Mouse (Mus musculus) inflammation-experienced regulatory T-cells, adult 6 months (primary cell): ENCODE measurements around the gene Gng10. TPM values are rescaled to one million over a fixed set of nuclear protein-coding genes. Genes with fewer than 3 reads are reported as not detected.
A peak's percentile ranks its signal among the peaks of the same experiment; 100 is the strongest.

Experiments used
- ATAC-seq: one replicate; pipeline ENCODE4 v1.8.0; 2017
- polyA plus RNA-seq, 3 experiments: library from polyadenylated mRNA; unstranded; fragments of 100-300 nt; shearing (Covaris generic); gene quantifications; one replicate each; pipeline ENCODE4 v1.2.1; 2017

The Gng10 gene
- 100 to 1,000 TPM; 134 to 204 (median 170) TPM for polyA plus RNA-seq

DNA sequence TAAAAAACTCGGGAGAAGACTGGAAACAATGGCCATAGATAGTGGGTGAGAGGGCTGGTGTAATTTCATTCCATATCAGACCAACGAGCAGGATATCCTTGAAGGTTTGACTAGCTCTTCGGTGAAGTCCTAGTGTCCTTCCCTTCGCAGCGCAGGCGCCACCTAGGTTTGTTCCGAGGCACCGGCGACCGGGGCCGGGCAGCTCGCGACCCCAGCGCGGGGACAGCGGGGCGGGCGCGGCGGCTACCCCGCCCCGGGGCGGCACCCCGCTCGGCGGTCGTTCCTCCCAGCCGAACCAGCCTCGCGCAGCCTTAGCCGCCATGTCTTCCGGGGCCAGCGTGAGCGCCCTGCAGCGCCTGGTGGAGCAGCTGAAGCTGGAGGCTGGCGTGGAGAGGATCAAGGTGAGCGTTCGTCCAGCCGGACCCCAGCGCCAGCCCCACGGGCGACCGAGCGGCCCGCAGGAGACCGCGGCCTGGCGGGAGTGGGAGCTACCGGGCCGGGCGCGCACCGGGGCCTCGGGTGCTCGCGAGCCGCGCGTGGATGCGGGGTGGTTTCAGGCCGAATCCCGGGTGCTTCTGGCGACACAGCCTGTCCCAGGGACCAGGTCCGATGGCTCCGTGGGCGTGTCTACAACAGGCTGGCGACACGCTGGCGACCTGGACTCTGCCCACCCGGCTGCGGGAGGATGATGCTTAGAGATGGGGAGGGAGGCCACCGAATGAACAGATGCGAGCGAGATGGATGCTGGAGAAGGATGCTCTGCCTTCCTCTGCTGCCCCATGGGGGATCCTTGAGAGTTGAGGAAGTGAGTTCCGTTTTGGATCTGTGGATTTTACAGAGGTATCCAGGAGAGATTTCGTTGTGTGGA is at the start of gene Gng10:
Gene Gng10, plus strand, starts transcription at position 171 of the 868 bp plus-strand sequence.
- ATAC-seq = peak; percentile 79

DNA sequence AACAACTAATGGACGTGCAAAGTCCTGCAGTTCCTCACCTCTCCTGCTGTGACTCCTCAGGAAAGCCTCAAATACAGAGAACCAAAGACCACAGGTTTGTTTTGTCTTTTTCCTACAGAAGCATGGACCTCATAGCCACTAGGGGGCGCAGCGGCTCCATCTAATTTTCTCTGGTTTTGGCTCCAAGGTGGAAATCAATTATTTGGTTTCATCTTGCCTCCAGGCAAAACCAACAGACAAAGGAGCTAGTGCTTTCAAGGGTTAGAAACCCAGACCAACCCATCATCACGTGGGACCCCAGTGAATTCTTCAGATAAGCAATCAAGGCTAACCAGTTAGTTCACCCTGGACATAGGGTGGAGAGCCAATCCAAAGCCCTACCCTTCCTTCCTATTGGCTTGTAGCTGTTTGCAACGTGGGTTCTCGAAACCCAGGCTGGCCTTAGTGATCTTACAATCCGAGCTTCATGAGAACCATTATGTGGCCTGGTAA is 49.7 kb upstream of the Gng10 start:
- peak; percentile 55 for ATAC-seq

DNA sequence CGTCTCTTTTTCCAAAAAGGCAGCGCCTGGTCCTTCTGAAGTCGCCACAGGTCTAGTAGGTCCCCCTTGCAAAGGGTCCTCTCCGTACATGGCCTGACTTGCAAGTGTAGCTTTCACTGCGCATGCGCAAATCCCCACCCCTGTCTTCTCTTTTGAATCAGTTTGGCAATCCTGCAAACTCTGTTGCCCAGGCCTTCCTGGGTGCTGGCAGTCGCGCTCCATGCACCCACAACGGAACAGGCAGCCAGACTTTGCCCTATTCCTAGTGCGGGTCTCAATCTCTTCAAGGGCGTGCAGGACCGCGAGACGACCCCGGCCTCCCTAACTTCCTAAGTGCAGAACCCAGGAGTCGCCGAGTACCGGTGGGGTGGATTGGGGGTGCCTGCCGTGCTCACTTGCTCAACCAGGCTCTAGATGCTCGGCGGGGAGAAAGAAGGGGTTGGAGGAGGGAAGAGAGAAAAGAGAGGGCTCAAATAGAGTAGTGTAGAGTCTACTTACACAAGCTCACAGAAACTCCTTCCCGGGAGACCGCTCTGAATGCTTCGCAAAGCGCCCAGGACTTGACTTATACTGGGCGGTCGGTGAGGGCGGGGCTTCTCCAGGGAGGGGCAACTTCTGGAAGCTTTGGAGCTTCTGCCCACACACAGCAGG is 48.2 kb upstream of the Gng10 start, which contains the start of gene Ptgr1:
Gene Ptgr1, minus strand, starts transcription at position 580 of the 651 bp plus-strand sequence.
- ATAC-seq = peak; percentile 41

GRCm38 (mm10) chr4:58989303-58989898 is 45.5 kb upstream of the Gng10 start:
- no peak for ATAC-seq

DNA sequence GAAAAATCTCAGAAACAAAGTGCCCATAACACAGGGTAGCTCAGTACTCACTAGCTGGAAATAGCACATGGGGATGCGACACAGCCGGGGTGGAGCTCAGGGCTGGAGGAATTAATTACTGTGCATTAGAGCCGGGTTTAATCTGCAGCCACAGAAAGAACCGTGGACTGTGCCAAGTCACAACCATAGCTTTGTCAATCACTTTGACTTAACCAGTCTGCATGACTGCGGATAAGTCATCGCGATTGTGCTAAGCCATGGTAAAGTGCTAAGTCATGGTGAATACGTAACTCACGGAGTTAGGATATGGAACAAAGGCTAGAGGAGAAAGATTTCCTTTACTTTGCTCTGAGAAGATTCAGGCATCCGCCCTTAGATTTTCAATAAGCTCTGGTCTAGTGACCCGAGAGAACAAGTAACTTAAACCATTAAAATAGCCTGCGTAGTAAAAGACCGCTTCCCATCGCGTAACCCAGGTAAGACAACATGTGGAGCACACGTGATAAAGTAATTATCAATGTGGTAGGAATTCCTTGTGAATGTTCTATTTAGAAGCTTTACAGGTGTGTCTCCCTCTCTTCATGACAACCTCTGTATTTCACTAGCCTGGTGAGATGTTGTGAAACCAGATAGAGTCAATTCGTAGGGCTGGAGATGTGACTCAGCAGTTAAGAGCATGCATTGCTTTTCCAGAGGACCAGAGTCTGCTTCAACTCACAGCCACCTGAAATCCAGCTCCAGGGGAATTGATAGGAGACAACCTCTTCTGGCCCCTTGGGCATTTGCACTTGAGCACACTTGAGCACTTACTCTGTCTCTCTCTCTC is 44.1 kb upstream of the Gng10 start:
- ATAC-seq = no peak

DNA sequence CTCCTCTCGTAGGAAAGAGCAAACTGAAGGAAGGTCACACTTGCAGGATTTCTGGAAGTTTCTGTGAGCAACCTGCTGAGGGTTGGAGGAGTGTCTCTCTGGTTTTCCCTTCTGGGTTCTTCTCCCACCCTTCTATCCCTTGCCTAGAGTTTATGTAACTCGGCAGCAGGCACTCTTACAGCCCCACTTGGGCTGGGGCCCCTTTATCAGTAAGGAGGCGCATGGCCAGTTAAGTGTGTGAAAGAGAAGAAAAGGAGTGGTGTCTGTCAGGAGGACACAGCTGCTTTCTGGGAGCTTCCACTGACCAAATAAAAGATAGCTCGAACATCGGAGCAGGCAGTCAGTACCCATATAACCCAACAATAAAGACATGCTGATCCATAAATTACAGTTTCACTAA is 42.7 kb upstream of the Gng10 start:
- no peak for ATAC-seq

GRCm38 (mm10) chr4:58994762-58995161 is 40.1 kb upstream of the Gng10 start, which contains the start of gene Dnajc25:
Dnajc25 (plus strand) TSS chr4:58995062.
- ATAC-seq = no peak

DNA sequence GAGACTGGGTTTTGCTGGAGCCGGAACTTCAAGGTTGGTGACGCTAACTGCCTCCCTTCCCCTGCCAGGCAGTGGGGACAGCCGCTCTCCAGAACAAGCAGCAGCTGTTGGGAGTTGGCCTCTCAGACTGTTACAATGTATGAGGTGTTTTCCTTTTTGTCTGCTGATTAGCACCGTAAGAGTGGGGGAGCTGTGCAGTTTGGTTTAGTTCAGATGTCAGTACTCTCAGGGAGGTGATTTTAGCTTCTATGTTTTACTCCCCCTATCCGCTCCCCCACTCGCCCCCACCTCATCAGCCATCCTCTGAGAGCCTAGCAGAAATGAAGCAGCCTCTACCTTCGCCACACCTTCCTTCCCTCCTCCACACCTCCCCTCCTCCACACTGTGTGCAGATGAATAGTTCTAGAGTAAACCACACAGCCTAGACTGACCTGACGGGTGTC is 39.6 kb upstream of the Gng10 start:
- no peak for ATAC-seq

DNA sequence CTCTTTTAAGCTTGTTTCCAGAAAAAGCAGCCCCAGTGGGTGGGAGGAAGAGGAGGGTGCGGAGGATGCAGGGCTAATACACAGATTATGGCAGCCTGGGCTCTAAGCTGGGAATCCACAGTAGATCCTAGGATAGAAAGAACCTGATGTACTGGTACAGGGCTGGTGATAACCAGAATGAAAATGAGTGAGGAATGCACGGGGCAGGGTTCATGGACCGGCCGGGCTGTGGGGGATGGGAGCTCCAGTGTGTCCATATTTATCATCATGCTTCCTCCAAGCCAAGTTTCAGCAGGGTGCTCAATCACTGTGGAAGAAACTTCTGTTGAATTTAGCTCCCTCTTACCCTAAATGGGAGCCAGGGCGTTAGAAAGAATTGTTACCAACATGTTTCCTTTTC is 37.8 kb upstream of the Gng10 start:
- ATAC-seq = no peak

DNA sequence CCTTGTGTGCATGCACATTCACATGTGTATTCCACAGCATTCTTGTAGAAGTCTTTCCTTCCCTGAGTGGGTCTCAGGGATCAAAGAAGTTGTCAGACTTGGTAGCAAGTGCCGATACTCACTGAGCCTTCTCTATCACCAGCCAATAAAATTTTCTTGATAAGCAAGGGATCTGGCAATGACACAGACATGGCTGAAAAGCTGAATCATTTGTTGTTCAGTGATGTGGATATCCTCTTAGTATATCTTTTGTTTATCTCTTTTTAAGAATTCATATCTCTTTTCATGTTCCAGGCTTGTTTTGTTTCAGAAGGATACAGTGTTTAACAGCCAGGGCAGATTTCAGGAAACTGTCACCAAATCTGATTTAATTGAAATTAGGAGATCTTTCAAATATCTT is 36.2 kb upstream of the Gng10 start:
- no peak for ATAC-seq

DNA sequence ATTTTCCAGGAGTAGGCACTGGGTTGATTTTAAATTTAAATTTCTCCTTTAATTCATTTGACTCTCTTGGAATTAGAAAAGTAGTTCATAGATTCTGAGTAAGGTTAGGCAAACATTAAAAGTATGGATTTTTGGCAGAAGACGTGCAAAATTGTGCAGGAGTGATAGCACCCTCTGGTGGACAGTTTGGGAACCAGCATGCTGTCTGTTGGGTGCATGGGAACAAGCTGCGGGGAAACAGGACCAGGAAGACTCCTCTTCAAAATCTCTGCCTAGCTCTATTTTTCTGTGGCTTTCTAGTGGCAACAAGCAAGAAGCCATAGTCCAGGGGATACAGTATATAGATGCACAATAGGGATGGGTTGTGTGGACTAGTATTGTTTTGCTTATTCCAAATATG is 35.2 kb upstream of the Gng10 start:
- peak; percentile 37 for ATAC-seq

- ATAC-seq = peak; percentile 11
Measured at GRCm38 (mm10) chr4:59000614-59001013, 34.3 kb upstream of the Gng10 start.

GRCm38 (mm10) chr4:59002948-59003805 is 31.7 kb upstream of the Gng10 start, which contains the start of gene Gm20503:
Gm20503 (plus strand) TSS chr4:59003210.
- ATAC-seq = peak; percentile 93

- ATAC-seq = no peak
Measured at GRCm38 (mm10) chr4:59003806-59004200, 31.1 kb upstream of the Gng10 start.

DNA sequence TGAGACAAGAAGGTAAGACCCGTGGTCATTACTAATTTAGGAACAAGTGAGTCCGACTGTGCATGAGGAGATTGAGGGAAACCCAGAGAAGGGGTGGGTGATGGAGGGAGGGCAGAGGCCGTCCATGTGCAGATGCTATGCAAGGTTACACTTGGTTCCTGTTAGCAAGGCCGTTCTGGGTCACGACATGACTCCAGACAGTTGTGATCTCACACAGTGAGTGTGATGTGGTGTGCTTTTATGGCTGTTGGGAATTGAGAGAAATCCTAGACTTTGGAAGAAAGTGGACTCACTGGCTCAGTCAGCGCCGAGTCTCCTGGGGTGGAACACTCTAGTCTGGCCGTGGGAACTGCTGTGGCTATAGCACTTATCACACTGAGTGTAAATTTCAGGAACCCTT is 28.7 kb upstream of the Gng10 start:
- ATAC-seq = no peak

DNA sequence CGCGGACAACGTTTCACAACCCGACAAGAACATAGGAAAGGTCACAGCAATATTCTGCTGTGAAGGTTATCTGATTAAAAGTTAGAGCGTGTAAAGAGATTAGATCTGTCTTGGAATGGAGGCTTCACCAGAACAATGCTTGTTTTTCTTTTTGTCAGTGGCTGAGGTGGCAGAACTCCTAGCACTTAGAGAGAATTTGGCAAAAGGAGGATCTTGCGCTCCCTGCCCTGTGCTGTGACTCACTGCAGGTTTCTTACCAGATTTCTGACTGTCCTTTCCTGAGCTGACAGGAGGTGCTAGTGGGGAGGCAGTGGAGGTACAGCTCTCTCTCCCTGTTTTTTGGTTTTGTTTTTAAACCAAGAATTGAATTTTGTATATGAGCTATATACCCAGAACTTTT is 27.9 kb upstream of the Gng10 start:
- ATAC-seq = no peak

- ATAC-seq = no peak
Measured at GRCm38 (mm10) chr4:59007974-59008373, 26.9 kb upstream of the Gng10 start.

DNA sequence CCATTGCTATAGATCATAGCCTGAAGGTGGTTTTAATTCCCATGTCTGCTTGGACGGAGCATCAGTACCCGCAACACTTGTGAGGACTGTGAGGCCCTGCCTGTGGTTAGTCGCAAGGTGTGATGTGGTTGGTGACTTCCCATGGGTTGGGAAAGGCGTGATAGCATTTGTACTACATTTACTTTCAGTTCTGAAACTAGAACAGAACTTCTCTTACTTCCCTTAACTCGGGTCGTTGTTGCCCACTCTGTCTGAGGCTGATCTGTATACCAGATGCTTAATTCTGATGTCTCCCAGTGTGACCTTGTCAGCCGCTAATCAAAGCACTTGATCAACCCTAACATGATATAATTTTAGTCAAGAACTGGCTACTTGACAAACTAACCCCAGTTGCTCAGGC is 25.7 kb upstream of the Gng10 start:
- ATAC-seq = peak; percentile 84

DNA sequence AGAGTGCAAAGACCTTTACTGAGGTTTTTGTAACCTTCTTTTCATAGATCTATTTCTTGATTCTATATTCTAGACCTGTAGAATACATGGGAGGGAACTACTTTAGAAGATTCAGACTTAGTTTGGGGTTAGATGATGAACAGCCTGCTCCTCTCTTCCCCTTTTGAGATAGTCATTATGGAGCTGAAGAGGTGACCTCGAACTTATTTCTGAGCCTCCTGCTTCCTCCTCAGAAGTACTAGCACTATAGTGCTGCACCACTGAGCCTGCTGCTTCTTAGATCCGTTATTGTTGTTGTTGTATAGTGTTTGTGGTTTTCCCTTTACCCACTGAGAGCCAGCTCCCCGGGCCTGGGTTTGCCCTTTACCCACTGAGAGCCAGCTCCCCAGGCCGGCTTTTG is 25.2 kb upstream of the Gng10 start:
- ATAC-seq = no peak

GRCm38 (mm10) chr4:59011446-59011845 is 23.4 kb upstream of the Gng10 start:
- ATAC-seq = no peak

- no peak for ATAC-seq
Measured at GRCm38 (mm10) chr4:59015181-59015580, 19.7 kb upstream of the Gng10 start.
